ENCODE assay signal across 12 mouse cellular contexts in genomic region chr19:3926279-3926678, GRCm38 (mm10). TPM values are rescaled to one million over a fixed set of nuclear protein-coding genes. Genes with fewer than 3 reads are reported as not detected.
DNase-seq lines count a peak whose midpoint lies in the region; ATAC-seq and TF ChIP-seq lines count a peak whose summit lies in the region.
"Had no signal": no experiment of that assay in that cellular context is flagged by ENCODE, and none has a peak within 500 bp of the region (broad histone marks: within the 10 kb centered on the region; RNA-seq: fewer than 3 reads in every experiment).

No protein-coding gene starts in this region.

- TF ChIP-seq CTCF in lung, embryonic 14.5 days (IDR thresholded peaks at IDR 0.05; ENCODE audit: low read depth), result peak; percentile 49
- TF ChIP-seq CTCF in forebrain, postnatal 0 days (IDR thresholded peaks at IDR 0.05; ENCODE audit: low read depth), result no peak

- H3K4me2 ChIP-seq in lung, embryonic 14.5 days, result no peak overlapping the region
- H3K4me2 ChIP-seq in neural tube, embryonic 15.5 days, result no peak overlapping the region
- H3K4me2 ChIP-seq in forebrain, postnatal 0 days (ENCODE audit: low read depth), result no peak overlapping the region

- peak; percentile 57 for DNase-seq in kidney, postnatal 10 days
- no peak for DNase-seq in kidney, postnatal 14 days
- peak; percentile 82 for DNase-seq in NIH3T3 (ENCODE audit: low read depth)
- DNase-seq in cerebellum, adult 18-20 months, result peak; percentile 50 to 57
- DNase-seq in lung, embryonic 14.5 days, result peak; percentile 25
- DNase-seq in spleen, postnatal 14 days (ENCODE audit: low spot score in 2 of 2), result no peak
- no peak for DNase-seq in forebrain, postnatal 0 days
- DNase-seq: right cerebral cortex, adult 18-20 months had no signal

- WGBS in lung, embryonic 14.5 days, result 45% methylated on average over 3 of the region's 3 CpGs
- 70% methylated on average over 3 of the region's 3 CpGs for WGBS in neural tube, embryonic 15.5 days
- 67% methylated on average over 3 of the region's 3 CpGs for WGBS in forebrain, postnatal 0 days

- H3K4me1 ChIP-seq in lung, embryonic 14.5 days (ENCODE audit: insufficient read depth), result peaks cover 16% of the 10 kb centered on the region
- H3K4me1 ChIP-seq in neural tube, embryonic 15.5 days, result peaks cover 20% of the 10 kb centered on the region
- H3K4me1 ChIP-seq in forebrain, postnatal 0 days (ENCODE audit: insufficient read depth), result peaks cover 10% of the 10 kb centered on the region; the same call in 1 of the 2 replicates

- H3K9ac ChIP-seq in lung, embryonic 14.5 days, result no peak overlapping the region
- no peak overlapping the region for H3K9ac ChIP-seq in neural tube, embryonic 15.5 days (replicated peaks)
- no peak overlapping the region for H3K9ac ChIP-seq in forebrain, postnatal 0 days

- no peak for ATAC-seq in lung, embryonic 14.5 days (ENCODE audit: insufficient read depth)
- ATAC-seq in neural tube, embryonic 15.5 days (ENCODE audit: low FRiP score), result no peak
- ATAC-seq in forebrain, postnatal 0 days, result no peak

- no peak overlapping the region for H3K27ac ChIP-seq in lung, embryonic 14.5 days (ENCODE audit: low read depth)
- no peak overlapping the region for H3K27ac ChIP-seq in neural tube, embryonic 15.5 days (replicated peaks)
- H3K27ac ChIP-seq in forebrain, postnatal 0 days (ENCODE audit: low read depth, low read length), result no peak overlapping the region

- H3K9me3 ChIP-seq in lung, embryonic 14.5 days (ENCODE audit: low read depth, low read length), result no peaks in the 10 kb centered on the region
- no peaks in the 10 kb centered on the region for H3K9me3 ChIP-seq in neural tube, embryonic 15.5 days (replicated peaks)
- no peaks in the 10 kb centered on the region for H3K9me3 ChIP-seq in forebrain, postnatal 0 days (ENCODE audit: low read length)

- H3K27me3 ChIP-seq in lung, embryonic 14.5 days (ENCODE audit: insufficient read depth, low read length), result no peaks in the 10 kb centered on the region
- H3K27me3 ChIP-seq in neural tube, embryonic 15.5 days (replicated peaks), result no peaks in the 10 kb centered on the region
- no peaks in the 10 kb centered on the region for H3K27me3 ChIP-seq in forebrain, postnatal 0 days (ENCODE audit: insufficient read depth, low read length)

- no peak overlapping the region for H3K4me3 ChIP-seq in lung, embryonic 14.5 days (ENCODE audit: low read depth, low read length)
- H3K4me3 ChIP-seq in neural tube, embryonic 15.5 days (replicated peaks), result no peak overlapping the region
- H3K4me3 ChIP-seq in forebrain, postnatal 0 days (ENCODE audit: low read depth, low read length), result no peak overlapping the region

- no peaks in the 10 kb centered on the region for H3K36me3 ChIP-seq in lung, embryonic 14.5 days (ENCODE audit: insufficient read depth)
- no peaks in the 10 kb centered on the region for H3K36me3 ChIP-seq in neural tube, embryonic 15.5 days
- H3K36me3 ChIP-seq in forebrain, postnatal 0 days (ENCODE audit: insufficient read depth), result no peaks in the 10 kb centered on the region

RNA-seq across cellular contexts. Expression of gene Aldh3b1, which starts 3.3 kb away (rescaled TPM):
- polyA plus RNA-seq in lung, embryonic 14.5 days (2014; fragmentation: Nextera tagmentation; extraction: Ambion mirVana), result 3.0 and 3.6 TPM in 2 replicates
- 2.5 and 3.8 TPM in 2 replicates for polyA plus RNA-seq in neural tube, embryonic 15.5 days (2015; fragmentation: Nextera tagmentation; extraction: Ambion mirVana)
- 1.7 and 4.2 TPM in 2 replicates for total RNA-seq in forebrain, postnatal 0 days (2014; rRNA removed)
- 3.6 and 4.1 TPM in 2 replicates for polyA plus RNA-seq in forebrain, postnatal 0 days (2015; fragmentation: Nextera tagmentation; extraction: Ambion mirVana)

RNA-seq across cellular contexts. Expression of gene Unc93b1, which starts 8.7 kb away (rescaled TPM):
- polyA plus RNA-seq in lung, embryonic 14.5 days (2014; fragmentation: Nextera tagmentation; extraction: Ambion mirVana), result 13.3 and 14.8 TPM in 2 replicates
- 15.0 and 20.6 TPM in 2 replicates for polyA plus RNA-seq in neural tube, embryonic 15.5 days (2015; fragmentation: Nextera tagmentation; extraction: Ambion mirVana)
- total RNA-seq in forebrain, postnatal 0 days (2014; rRNA removed), result 8.6 and 10.8 TPM in 2 replicates
- polyA plus RNA-seq in forebrain, postnatal 0 days (2015; fragmentation: Nextera tagmentation; extraction: Ambion mirVana), result 10.6 and 13.2 TPM in 2 replicates

RNA-seq across cellular contexts. Expression of gene Ndufs8, which starts 13.7 kb away (rescaled TPM):
- 326 and 335 TPM in 2 replicates for polyA plus RNA-seq in lung, embryonic 14.5 days (2014; fragmentation: Nextera tagmentation; extraction: Ambion mirVana)
- 308 and 330 TPM in 2 replicates for polyA plus RNA-seq in neural tube, embryonic 15.5 days (2015; fragmentation: Nextera tagmentation; extraction: Ambion mirVana)
- total RNA-seq in forebrain, postnatal 0 days (2014; rRNA removed), result 137 and 148 TPM in 2 replicates
- polyA plus RNA-seq in forebrain, postnatal 0 days (2015; fragmentation: Nextera tagmentation; extraction: Ambion mirVana), result 261 and 281 TPM in 2 replicates

RNA-seq across cellular contexts. Expression of gene Tcirg1, which starts 19.3 kb away (rescaled TPM):
- 31.7 and 36.0 TPM in 2 replicates for polyA plus RNA-seq in lung, embryonic 14.5 days (2014; fragmentation: Nextera tagmentation; extraction: Ambion mirVana)
- polyA plus RNA-seq in neural tube, embryonic 15.5 days (2015; fragmentation: Nextera tagmentation; extraction: Ambion mirVana), result 20.3 and 29.0 TPM in 2 replicates
- total RNA-seq in forebrain, postnatal 0 days (2014; rRNA removed), result 21.4 and 23.5 TPM in 2 replicates
- 9.3 and 9.9 TPM in 2 replicates for polyA plus RNA-seq in forebrain, postnatal 0 days (2015; fragmentation: Nextera tagmentation; extraction: Ambion mirVana)

RNA-seq across cellular contexts. Expression of gene Aldh3b3, which starts 32.2 kb away (rescaled TPM):
- not detected in 2 replicates for polyA plus RNA-seq in lung, embryonic 14.5 days (2014; fragmentation: Nextera tagmentation; extraction: Ambion mirVana)
- polyA plus RNA-seq in neural tube, embryonic 15.5 days (2015; fragmentation: Nextera tagmentation; extraction: Ambion mirVana), result not detected in 2 replicates
- not detected in 2 replicates for total RNA-seq in forebrain, postnatal 0 days (2014; rRNA removed)
- not detected in 2 replicates for polyA plus RNA-seq in forebrain, postnatal 0 days (2015; fragmentation: Nextera tagmentation; extraction: Ambion mirVana)
- total RNA-seq: gastrocnemius, postnatal 25 days; hematopoietic stem cell, adult 5-6 weeks; layer of hippocampus, adult 18-20 months had no signal

Comparison
In these comparisons a context has a peak if more than half of its experiments do, and no peak if none do; other contexts are left out.
1. DNase-seq: peak in kidney, postnatal 10 days (single experiment), NIH3T3 (single experiment), cerebellum, adult 18-20 months (2 of 2) and lung, embryonic 14.5 days (single experiment); none in kidney, postnatal 14 days (single experiment), spleen, postnatal 14 days (0 of 2) and forebrain, postnatal 0 days (single experiment).